Mouse (Mus musculus) lung, postnatal 10 days (tissue): ENCODE data around the gene Entpd2.
A peak's percentile ranks its signal among the peaks of the same experiment; 100 is the strongest.

Source experiments
- DNase-seq: peaks from one replicate; pipeline ENCODE4 v3.0.0; 2021

Entpd2 gene

DNA sequence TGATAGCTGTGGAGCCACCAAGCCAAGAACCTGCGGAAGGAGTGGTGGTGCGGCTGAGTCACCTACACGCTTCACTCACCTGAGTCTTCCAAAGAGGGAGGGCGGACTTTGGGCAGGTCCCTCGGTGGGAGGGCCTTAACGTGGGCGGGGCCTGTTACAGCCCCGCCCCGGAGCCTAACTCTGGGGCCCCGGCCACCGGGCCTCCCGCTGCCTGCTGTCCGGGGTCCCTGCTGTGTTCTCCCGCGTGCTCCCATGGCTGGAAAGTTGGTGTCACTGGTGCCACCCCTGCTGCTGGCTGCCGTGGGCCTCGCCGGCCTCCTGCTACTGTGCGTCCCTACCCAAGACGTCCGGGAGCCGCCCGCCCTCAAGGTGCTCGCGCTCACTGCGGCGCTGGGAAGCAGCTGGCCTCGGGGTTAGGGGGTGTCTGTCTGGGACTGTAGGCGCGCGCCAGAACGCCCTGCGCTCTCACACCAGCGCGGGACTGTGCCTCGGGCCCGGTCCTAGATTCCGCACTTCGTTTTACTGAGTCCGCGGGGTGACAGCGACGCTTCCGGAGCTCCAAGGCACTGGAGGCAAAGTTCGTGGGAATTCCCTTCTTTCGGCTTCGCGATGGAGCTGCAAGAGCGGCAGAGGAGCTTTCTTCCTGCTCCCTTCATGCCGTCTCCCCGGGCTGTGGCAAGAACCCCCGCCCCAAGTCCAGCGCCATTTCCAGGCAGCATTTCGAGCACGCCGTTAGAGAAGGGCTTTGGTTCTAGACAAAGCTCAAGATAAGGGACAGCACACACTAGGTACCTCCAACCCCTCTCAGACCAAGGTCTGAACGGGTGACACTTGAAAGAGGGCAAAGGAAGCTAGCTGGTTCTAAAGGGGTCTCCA is at the start of gene Entpd2:
Gene Entpd2, plus strand, starts transcription at position 154 of the 876 bp plus-strand sequence.
- DNase-seq: peak; percentile 55

DNA sequence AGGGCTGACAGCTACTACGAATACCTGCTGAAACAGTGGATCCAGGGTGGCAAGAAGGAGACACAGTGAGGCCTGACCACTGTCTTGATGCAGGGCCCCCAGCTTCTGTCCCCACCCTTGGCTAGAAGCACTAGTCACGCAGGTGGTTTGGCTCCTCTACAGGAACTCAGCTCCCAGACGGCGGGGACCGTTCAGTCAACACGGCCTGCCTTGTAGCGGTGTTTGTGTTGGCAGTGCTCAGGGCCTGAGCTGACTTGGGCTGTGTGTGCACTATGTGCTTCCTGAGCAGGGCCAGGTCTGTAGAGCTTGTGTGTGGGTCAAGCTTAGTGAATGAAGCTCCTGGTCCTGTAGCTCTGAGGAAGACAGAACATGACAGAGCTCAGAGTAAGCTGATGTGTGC is 47.5 kb upstream of the Entpd2 start:
- no peak for DNase-seq

- no peak for DNase-seq
Observed at GRCm38 (mm10) chr2:25349499-25349898, 46.2 kb upstream of the Entpd2 start.

- DNase-seq: no peak
Observed at GRCm38 (mm10) chr2:25350701-25351100, 45.0 kb upstream of the Entpd2 start.

GRCm38 (mm10) chr2:25354211-25354610 is 41.5 kb upstream of the Entpd2 start:
- DNase-seq: no peak

DNA sequence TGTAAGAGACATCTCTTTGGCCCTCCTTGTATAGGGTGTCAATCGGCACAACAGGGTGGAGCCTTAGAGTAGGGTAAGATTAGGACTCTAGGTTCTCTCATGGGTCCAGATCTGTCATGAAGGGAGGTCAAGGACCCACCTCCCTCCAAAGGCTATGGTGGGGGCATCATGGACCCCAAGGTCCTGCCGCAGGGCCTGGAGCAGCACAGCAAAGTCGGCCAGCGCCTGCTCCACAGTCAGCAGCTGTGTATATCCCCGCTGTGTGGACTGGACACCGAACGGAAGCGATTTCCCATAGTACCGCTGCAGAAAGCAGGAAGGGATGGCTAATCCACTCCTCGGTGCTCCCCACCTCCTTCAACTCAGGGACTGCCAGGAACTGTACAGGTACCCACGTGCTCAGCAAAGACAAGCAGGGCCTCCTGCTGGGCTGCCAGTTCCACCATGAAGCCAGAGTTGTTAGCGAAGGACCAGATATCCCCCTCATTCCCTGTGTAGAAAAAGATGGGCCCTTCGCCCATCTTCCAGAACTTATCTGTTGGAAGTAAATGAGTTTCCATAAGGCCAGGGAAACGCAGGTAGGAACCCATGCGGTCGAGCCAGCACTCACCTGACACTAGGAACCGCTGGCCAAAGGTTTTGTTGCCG is 40.1 kb upstream of the Entpd2 start:
- DNase-seq: no peak

- DNase-seq: peak; percentile 92
Observed at GRCm38 (mm10) chr2:25356208-25357079, 39.2 kb upstream of the Entpd2 start, which contains the start of gene Dpp7. TSS of gene Dpp7 (minus strand) at chr2:25356359.

GRCm38 (mm10) chr2:25359848-25360247 is 35.8 kb upstream of the Entpd2 start:
- DNase-seq: no peak

DNA sequence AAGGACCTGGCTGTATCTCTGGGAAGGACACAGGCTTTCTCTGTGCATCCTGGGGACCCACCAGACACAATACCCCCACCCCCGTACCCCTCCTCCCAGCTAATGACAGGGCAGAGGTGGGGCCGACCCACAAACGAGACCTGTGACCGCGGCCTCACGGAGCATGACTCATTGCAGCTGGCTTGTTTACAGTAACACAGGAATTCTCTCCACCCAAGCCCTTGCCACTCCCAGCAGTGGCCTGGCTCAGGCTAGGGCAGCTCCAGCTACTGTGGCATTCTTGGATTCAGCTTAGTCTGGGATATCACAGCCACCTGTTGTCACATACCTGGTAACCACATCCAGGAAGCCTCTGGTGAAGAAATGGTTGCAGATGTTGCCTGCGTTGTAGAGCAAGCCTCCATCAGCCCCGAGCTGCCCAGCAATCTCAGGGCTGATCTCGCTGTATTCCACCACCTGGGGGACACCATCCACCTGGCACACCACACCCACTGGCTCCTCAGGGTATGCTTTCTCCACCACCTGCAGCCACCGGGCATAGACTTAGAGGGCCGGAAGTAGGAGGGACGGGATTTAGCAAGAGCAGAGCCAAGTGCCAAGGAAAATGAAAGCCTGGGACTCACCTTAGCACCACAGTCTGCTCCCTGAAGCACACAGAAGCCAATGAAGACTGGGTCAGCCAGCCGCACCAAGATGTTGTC is 32.0 kb upstream of the Entpd2 start:
- peak; percentile 43 for DNase-seq

GRCm38 (mm10) chr2:25364313-25364712 is 31.4 kb upstream of the Entpd2 start:
- no peak for DNase-seq

DNA sequence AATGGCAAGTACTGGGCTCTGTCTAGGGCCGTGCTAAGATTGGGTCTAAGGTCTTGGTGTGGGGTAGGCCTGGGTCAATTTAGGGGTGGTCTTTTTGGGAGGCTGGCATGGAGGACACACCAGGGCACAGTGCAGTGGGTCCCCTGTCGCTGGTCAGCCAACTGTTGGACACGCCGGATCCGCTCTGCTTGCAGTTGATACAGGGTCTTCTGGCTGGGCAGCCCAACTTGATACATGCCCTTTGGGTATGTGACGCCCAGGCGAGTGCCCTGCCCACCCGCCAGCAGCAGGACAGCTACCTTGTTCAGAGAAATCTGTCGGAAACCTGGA is 30.9 kb upstream of the Entpd2 start:
- DNase-seq: no peak

DNA sequence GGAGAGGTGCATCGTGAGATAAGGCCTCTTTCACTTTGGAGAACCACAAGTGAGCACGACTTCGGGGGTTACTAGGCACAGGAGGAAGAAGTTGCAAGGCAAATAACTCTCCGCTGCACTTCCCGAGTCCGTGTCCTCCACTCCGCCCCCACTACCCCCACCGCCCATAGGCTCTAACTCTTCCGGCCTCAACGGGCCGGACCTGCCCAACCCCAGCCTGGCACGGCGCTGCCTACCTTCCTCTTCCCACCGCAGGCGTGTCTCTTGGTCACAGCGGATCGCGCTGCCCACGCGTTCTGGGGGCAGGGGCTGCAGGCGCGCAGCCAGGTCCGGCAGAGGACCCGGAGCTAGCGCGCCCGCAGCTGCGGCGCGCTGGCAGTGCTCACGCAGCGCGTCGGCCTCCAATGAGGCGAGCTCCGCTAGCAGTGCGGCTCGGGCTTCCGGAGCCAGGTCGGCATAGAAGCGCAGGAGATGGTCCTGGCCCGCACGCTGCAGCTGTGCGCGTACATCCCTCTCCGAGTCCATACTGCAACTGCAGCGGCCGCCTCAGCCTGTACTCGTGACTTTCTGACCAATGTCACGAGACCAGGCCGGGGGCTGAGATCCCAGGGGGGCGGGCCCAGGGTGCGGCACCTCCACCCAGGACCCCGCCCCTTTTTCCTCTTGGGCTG is 30.4 kb upstream of the Entpd2 start, which contains the start of gene Uap1l1:
Gene Uap1l1, minus strand, starts transcription at position 592 of the 671 bp plus-strand sequence.
- DNase-seq: peak; percentile 92

DNA sequence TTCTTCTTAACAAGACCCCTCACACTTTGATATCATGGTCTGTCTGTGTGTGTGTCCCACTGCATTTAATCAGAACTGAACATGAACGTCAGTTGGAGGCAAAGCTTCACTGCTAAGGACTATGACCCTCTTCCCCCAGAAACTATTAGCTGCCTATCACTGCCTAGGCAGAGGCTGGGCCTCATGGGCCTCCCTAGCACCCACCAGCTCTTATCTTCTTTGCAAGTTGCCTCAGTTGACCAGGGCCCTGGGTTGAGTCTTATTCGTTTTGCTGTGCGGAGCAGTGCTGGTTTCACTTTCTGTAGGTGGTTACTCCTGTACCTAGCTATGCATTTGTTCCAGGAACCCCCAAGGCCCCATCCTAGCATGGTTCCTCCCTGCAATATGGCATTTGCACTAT is 25.7 kb upstream of the Entpd2 start:
- DNase-seq: no peak

- peak; percentile 90 for DNase-seq
Observed at GRCm38 (mm10) chr2:25371764-25372643, 23.7 kb upstream of the Entpd2 start, which contains the start of gene Sapcd2. TSS of gene Sapcd2 (plus strand) at chr2:25372321.

GRCm38 (mm10) chr2:25372644-25373391 is 22.9 kb upstream of the Entpd2 start:
- DNase-seq: no peak

DNA sequence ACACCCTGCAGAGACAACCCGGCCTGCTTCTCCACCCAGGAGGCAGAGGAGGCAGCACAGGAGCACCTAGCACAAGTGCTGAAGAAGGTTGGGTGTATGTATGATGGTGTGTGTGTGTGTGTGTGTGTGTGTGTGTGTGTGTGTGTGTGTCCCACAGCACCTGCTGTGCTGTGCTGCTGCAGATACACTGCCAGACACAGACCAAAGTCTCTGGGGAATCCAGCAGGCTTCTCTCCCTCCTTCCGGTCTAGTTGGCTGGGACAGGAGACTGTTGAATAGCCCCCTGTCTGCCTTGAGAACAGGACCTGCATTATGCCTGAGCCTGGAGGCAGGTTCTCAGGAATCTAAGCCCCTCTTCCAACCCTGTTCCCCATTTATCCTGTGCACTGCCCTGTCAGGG is 22.2 kb upstream of the Entpd2 start:
- DNase-seq: no peak

DNA sequence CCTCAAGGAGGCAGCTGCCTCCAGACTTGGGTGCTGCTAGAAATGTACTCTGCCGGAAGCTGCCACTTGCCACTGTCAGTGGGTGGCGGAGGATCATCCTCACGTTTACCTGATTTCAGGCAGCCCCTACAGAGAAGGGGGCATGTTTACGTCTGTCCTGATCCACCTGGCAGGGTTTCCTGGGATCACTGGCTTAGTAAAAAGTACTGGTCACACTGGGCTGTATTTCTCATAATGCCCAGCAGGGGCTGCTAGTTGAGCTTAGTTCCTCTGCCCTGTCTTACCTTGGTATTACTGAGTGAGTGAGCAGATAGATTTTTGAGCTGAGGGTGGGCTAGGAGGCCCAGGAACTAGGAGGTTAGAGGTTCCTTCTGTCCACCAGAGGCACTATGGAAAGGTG is 19.1 kb upstream of the Entpd2 start:
- peak; percentile 69 for DNase-seq

GRCm38 (mm10) chr2:25384492-25384891 is 11.2 kb upstream of the Entpd2 start:
- DNase-seq: no peak

- no peak for DNase-seq
Observed at GRCm38 (mm10) chr2:25391266-25391665, 4.4 kb upstream of the Entpd2 start.
